Mouse (Mus musculus) adrenal gland, postnatal 25 days (tissue): ENCODE measurements at regions not wholly inside any gene's neighbourhood (a gene's known extent, or its start where the extent isn't known, plus 50 kb on each side); places are given as distances from the start of the nearest gene placed in this dataset.
"Not testable (repeated sequence)": the region's sequence is repeated elsewhere in the genome, so short reads cannot be mapped to it uniquely, and the experiment has no call there.

ENCODE experiments used
- DNase-seq: peaks from one replicate; pipeline ENCODE4 v3.0.0; 2021; ENCODE audit warnings: mixed read lengths

DNA sequence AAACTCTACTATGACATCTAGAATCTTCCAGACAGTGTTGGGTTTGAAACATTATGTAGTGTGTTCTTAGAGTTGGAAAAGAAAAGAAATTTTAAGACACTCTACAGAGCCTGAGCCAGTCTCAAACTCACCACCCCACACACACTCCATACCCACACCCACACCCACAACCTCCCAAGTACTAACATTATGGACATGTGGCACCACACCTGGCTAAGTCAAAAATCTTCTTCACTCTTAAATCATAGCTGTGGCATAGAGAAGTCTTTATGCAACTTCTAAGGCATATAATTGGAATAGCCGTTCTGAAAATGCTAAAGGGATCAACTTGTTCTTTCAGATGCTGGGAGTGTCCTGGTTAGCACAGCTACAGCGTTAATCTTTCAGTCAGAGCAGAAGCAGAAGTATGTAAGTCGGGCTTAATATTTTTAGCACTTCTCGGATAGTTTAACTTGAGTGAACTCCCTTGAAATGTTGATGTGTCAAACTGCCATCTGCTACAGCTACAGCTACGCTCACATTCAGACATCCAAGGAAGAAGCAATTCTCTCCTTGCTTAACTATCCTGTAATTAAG is 68.6 kb upstream of the Creb1 start:
- no peak for DNase-seq

DNA sequence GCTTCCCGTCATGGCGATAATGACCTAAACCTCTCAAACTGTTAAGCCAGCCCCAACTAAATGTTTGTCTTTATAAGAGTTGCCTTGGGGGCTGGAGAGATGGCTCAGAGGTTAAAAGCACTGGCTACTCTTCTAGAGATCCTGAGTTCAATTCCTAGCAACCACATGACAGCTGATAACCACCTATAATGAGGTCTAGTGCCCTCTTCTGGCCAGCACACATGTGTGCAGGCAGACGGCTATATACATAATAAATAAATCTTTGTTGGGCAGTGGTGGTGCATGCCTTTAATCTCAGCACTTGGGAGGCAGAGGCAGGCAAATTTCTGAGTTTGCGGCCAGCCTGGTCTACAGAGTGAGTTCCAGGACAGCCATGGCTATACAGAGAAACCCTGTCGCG is 70.8 kb upstream of the Creb1 start:
- not testable (repeated sequence) for DNase-seq

DNA sequence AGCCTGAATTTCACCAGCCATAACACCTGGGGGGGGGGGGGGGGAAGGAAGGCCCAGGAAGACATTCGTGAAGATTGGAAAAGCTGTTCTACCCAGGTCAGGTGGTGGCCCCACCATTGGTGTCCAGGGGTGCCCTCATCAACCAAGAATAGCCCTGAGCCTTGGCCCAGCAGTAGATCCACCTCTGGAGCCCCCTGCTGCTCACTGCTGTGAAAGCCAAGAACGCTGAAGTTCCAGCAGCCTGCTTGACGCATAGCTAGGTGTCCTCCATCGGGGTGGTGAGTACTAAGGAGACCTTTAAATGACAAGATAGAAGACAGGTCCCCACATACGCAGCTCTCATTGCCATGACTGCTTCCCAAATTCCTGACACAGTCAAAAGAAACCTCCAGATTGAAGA is 74.6 kb upstream of the Creb1 start:
- no peak for DNase-seq

DNA sequence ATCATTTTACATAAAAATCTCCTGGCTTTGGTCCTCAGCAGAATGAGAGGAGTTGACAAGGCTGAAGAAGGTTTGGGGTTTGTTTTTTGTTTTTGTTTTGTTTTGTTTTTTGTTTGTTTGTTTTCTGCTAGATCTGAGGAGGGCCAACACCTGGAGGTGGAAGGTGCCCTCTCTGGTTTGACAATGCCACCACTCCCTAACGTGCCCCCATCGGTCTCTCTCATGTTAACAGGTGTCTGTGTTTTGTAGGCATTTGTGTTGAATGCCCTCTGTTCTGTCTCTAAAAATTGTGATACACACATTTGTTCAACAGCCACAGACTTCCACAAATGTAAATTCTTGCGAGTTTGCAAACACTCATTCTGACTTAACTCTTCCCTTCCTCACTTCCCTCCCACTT is 83.3 kb upstream of the Creb1 start:
- no peak for DNase-seq

DNA sequence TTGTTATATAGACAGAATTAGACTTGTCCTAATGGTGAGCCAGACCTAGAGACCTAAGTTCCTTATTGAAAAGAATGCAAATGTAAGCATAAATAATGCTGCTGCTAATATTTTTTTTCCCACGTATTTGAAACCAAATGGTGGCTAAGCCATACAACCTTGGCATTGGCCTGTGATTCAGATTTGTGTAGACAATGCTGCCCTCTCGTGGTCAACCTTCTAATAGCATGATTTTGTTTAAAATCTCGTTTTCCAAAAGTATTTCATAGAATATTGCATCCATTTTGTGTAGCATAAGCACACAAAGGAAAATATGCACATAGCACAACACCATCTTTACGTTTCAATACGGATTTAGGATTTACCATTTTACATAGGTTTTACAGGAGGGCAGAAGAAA is 84.4 kb upstream of the Creb1 start:
- DNase-seq, result peak; percentile 33

DNA sequence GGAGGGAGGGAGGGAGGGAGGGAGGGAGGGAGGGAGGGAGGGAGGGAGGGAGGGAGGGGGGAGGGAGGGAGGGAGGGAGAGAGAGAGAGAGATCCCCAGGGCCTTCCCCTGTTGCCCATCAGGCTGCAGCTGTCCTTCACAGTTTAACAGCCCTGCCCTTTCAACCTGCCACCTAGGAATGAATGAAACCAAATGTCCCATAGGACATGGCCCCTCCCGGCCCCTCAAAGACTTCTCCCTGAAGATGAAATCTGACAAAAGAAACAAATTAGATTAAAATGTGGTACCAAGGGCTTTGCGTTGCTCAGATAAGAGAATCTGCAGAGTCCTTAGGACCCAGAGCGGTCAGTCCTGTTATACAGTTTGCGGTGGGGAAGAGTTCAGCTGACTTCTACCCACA is 86.0 kb upstream of the Creb1 start:
- DNase-seq, result no peak

DNA sequence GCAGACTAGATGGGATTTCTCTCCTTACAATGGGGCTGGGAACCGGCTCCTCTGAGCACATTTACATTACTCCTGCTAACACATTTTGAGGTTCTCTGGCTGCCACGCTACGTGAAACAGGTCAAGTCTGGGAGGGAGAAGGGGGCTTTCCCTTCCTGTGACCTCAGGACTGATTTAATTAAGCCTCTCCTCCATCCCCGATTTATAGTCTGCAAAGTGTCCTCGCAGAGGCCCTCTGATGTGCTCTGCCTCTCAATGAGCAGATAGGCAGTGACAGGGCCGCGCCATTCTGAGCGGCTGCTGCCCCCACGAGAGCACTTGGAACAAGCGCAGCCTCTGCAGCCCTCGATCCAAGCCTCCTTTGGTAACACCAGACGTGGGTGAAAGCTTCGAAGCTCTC is 86.5 kb upstream of the Creb1 start:
- peak; percentile 81 for DNase-seq

DNA sequence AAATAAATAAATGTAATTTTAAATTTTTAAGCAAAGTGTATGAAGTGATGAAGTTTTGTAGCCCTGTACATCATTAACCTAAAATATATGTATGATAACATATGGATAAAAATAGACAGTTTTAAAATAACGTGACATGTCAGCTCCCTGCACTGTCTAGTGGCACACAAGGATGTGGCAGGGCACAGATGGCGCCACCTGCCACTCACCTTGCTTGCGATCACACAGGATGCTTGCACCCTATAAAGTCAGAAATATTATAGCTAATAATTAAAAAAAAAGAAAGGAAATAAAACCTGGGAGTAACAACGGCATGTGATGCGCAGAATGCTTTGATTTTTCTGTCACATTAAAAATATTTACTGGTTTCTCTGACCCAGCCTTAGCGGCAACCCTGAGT is 89.0 kb upstream of the Creb1 start:
- DNase-seq, result no peak

DNA sequence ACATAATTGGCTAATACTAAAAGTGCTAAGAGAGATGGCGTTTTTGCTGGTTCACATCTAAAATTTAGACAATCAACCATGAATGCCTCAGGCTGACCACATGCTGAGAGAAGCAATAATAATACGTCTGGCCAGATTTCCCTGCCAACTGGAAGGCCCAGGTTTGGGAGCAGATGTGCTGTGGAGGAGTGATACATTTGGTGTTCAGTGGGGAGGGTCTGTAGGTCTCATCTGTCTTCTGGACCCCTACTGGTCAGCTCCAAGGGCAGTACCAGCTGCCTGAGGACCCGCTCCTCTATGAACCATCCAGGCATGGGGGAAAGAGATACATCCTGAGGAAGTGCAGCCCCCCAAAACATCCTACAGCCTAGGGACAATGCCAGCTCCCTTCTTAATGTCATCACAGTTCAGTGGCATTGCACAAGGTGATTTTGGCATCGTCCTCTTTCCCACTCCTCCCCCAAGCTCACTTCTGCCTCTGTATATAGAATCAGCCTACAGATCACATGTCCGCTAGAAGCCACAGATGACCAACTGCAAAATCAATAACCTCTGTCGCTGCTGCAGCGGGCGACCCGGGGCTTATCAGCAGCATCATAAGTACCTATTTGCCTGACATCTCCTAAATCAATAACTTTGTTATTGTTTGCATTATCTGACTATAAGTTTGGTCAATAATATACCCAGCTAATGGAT is 90.1 kb upstream of the Creb1 start:
- DNase-seq, result no peak

DNA sequence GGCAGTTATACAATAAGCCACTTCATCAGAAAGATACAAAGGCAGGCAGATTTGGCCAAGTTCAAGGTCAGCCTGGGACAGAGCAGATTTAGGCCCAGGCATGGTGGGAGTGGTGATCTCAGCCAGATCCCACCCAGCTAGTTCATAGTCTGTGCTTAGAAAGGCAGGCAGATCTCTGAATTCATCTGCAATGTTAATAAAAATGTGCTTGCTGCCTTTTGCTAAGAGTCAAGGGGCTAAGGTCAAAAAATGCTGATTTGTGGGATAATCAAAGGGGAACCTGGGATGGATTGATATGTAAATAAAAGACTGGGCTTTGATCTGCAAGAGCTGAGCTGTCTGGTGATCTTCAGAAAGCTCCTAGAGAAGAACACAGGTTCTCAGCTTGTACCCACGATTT is 109.2 kb upstream of the Creb1 start:
- DNase-seq, result no peak

DNA sequence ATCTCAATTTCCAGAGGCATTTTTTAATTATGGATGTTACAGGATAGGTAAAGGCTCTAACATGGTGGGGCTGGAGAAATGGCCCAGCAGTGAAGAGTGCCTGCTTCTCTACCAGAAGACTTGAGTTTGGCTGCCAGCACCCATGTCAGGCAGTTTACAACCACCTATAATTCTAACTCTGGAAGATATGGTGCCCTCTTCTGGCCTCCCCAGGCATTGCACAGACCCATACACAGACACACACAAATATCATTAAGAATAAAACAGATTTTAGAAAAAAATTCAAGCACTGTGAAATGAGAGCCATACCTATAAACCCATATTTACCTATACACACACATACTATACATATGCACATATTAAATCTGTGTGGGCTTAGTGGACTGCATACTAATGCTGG is 113.9 kb upstream of the Creb1 start:
- no peak for DNase-seq

DNA sequence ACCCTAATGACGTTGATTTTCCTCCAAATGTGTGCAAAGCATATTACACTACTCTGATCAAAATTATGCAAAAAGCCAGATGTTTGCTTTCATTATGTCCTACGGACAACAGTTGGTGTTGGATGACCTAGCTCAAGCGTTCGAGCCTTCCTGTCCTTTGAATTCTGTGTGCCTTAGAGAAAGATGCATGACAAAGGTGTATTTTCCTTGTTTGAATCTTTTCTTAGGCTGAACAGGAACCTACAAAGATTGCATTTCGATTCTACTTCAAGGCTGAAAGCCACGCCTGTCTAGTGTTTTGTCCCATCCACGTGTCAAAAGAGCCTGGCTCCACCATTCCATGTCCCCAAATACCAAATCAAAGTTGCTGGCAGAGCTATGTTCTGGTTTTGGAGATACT is 116.5 kb upstream of the Creb1 start:
- no peak for DNase-seq

DNA sequence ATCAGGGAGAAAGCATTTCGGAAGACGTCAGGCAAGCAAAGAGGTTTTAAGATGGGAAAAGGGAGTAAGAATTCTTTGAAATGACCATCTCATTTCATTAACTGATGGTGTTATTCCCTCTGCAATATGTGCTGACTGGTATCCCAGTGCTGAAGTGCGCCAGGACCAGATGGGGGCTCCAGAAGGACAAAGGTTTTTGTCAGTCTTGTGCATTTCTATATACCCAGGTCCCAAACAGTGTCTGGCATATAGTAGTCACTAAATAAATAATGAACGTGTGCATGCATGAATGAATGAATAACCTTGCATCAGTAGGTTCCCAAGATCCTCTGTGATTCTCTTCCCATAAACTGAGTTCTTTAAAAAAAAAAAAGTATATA is 119.3 kb upstream of the Creb1 start:
- no peak for DNase-seq

DNA sequence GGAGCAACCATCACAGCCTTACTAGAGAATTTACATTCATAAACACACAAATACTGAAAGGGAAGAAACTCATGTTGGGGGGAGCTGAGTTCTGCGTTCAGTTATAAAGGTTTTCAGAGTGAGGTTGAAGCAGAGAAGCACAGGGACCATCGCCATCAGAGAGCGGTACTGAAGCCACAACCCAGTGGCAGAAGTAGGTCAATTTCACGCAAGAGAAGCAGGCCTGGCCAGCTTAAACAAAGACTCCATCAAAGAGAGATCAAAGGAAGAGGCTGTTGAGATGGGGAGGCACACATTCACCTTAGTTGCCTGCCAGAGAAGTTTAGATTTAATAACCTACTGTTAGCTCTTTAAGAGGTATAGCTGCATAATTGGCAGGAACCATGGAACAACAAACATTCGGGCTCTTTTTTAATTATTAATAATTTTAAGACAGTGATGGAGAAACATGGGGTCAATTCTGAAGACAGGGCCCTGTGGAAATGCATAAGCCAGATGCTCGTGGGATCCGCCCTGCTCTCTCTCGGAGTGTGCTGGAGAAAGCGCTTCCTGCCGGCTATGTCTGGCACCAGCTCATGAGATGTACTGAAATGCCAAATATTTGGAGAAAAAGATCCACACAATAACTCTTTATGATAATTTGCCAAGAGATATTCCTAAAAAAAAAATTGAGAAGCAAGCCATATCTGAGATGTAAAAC is 119.8 kb upstream of the Creb1 start:
- no peak for DNase-seq

DNA sequence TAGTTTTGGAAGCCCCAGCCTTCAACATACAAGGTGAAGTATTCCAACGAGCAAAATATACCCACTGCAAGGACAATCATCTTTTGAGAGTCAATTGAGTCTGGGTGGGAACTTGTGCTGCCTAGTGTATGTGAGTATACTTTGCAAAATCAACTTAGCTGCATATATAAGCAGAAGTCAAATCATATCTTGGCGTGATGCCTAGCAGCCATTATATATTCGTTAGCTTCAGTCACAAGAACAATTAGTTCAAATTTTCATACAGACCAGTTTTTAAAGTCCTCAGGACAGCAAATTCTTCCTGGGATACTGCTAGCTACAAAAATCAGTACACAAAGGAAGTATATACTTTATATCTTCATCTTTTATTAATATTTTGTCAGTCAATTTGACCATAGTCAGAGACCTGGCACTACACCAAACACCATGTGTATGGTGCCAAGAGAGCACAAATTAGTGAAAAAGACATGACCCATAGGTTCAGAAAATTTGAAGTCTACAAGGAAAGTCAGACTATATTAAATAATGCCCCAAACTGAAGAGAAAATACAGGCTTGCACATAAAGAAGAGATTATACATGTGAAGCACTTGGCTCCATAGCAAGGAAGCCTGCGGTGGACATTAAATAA is 120.5 kb upstream of the Creb1 start:
- DNase-seq, result no peak

DNA sequence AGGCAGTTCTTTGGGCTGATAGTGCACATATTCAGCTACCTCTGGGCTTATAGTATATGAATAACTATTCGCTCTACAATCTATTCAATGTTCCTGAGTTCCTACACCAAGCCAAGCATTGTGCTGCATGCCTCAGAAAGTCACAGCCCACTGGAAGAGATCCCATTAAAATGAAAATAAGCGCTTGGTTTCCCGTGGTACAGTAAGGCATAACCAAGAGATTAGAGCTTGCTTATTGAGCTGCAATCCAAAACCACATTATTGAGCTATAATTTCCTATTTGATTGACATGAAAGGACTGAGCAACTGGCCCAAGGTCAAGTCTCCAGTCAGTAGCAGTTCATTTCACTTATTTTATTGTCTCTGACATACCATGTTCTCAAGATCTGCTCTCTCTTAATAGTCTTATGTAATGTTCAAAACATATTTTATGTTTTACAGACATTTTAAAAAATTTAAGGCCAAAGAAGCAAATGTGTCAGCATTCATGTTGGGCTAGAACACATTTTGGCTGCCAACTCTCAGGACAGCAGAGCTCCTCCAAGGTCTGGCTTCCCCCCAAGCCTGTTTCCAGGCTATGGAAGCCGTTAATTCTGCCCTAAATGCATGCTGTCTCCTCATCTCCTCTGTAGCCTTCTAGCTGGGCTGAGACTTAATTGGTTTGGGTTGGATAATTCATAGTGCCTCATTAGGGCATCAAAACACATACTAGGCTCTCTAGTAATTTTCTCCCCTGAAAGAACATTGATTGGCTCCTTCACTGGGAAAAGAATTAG is 123.5 kb upstream of the Creb1 start:
- peak; percentile 40 for DNase-seq

DNA sequence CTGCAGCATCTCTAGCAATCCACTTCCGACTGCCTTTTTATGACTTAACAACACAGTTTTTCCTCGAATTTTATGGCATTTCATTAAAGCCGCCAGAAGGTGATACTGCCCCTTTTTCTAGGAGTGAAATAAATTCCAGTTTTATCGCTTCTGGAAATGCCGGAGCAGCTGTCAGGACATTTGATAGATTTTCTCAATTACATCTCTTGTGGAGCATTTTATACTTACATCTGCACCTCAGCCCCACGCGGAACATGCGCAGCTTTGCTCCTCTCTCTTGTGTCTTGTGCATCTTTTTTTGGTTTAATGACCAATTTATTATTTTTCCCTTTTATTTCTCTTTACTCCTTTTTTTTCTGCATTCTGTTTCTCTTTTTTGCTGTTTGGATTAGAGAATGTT is 140.9 kb upstream of the Creb1 start:
- DNase-seq, result no peak

DNA sequence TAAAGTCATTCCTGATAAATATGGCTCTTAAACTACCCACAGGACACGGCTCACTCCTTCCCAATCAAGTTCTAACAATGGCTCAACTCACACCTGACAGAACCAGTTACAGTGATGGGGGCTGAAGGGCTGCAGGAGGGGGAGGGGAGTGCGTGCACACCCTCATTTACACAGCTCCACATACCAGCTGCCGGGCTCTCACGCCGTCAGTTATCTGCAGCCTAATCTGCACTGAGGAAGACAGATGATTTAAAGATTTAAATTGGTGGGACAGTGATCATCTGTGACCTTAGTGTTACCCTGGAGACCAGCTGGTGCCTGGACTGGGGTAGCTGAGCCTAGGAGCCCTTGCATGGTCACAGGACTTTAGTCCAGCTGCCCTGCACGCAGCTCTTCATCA is 151.2 kb upstream of the Creb1 start:
- no peak for DNase-seq

DNA sequence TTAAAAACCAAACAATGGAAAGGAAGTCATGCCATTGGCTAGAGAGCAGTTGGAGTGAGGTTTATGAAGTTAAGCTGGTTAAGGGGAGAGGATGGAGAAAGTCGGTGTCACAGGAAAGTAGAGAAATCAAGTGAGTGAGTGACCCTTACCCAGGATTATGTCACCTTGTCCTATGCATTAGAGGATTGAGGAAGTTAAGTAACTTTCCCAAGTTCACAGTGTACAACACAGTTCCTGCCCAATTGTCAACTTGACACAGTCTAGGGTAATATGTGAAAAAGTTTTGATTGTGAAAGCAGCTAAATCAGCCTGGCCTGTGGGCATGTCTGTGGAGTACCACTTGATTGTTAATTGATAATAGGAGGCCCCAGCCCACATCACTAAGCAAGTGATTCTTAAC is 156.0 kb upstream of the Creb1 start:
- DNase-seq, result not testable (repeated sequence)

DNA sequence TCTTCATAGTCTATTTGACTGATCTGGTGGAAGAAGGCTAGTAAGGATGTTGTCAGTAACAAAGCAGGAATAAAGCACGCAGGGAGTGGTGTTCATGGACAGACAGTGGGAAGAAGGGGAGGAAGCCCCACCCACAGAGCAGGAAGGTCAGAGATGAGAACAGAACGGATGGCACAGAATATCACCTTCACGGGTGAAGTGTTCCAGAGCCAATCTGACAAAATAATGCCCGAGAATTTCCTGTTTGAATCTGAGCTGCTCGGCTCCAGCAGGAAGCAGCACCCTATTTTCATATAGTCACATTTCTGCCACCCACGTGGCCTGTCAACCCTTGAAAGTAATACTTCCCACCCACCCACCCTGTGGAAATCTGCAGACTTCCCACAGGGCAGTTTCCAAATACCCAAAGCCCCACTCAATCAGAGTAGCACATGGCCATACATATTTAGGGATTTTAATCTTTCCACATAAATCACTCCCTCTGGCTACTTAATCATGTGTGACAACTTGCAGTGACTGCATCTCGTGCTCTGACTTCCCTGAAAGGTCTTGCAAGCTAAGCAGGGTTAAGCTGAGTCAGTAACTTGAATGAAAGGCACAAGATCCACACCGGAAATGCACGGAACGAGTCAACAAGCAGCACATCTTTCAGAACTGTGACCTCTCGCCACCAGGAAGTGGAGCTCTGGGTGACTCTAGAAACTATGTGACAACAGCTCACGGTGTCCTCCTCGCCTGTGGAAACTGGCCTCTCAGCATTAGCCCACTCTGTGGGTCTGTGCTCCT is 158.0 kb upstream of the Creb1 start:
- DNase-seq, result no peak

DNA sequence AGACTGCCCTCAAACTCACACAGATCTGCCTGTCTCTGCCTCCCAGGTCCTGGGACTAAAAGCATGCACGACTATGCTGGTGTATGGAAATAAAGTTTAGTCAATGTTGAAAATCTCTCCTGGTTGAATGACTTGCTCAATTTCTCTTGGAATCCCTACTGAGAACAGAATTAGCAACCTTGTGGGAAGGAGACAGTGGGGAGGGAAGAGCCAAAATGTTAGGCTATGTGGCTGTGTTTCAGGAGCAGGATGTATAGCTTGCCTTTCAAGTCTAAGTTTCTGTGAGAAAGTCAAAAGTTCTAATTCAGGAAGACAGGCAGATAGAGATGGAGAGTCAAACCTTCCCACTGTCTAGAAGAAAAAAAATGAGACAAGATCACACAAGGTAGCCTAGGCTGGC is 168.3 kb upstream of the Creb1 start:
- no peak for DNase-seq
